Mouse (Mus musculus): ENCODE data around the gene Vsig1. TPM values are rescaled to one million over a fixed set of nuclear protein-coding genes. Genes with fewer than 3 reads are reported as not detected.

Gene Vsig1
- polyA plus RNA-seq, 1 experiment = not detected

DNA sequence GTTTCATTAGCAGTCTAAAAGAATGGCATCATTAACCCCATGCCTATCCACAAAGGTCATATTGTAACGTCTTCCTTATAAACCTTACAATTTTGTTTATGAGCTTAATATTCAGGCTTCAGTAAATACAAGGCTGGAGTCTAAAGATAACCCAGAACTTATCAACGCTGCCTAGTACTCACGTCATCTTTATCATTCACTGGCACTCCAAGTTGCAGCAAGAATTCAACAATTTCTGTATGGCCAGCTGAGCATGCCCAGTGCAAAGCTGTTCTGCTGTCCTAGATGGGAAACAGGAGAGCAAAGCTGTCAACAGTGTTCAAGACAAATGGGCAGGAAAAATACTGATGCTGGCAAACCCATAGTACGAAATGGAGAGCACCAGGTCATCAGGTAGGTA, 46.2 kb downstream of the Vsig1 start:
- Histone ChIP-seq H3K9me3 (no peaks in the 10 kb centered on the region), H3K4me1 (no peaks in the 10 kb centered on the region), H3K36me3 (replicated peaks; ENCODE audit: low read length) (peaks cover 48% of the 10 kb centered on the region), H3K27me3 (replicated peaks) (no peaks in the 10 kb centered on the region), H3K4me3 (replicated peaks) (no peak overlapping the region)
- TF ChIP-seq GATA1 (IDR thresholded peaks at IDR 0.05; ENCODE audit: borderline replicate concordance, low read length) = no peak
- TF ChIP-seq FLI1 (IDR thresholded peaks at IDR 0.05; ENCODE audit: low read length) = no peak

DNA sequence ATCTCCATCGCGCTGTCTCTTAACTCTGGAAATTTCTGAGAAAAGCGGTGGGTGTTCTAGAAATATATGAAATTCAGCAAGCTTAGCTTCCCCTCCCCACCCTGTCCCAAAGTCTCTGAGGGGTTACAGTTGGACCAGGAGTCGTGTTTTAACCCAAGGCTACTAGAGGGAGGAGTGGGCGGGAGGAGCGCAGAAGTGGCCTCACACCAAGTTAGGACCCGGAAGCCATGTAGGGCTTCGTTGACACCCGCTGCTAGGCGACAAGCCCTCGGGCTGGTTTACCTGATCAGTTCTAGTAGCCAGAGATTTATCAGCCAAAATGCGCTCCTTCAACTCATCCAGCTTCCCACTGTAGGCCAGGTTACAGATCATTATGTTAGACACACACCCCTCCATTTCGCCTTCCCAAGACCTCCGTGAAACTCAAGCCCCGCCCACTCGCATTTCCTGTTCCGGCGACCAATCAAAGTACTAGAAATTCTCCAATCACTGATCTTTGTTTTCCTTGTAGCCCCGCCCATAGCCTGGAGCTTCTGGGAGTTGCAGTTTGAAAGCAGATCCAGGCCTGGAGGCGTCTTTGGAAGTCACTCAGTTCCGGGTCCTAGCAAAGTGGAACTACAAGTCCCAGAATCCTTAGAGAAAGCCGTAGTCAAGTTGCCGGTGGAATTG, 49.0 kb downstream of the Vsig1 start, which contains the start of the genes Psmd10 and Atg4a:
Gene Psmd10 (minus strand): TSS at position 457 of the 669 bp plus-strand sequence.
Gene Atg4a (plus strand): TSS at position 636 of the 669 bp plus-strand sequence.
- peak within 1 kb of the TSS; percentile 93 for H3K4me3 ChIP-seq (replicated peaks)
- H3K9me3 ChIP-seq = no peaks in the 10 kb centered on the region
- H3K36me3 ChIP-seq (replicated peaks; ENCODE audit: low read length) = peaks cover 21% of the 10 kb centered on the region
- no peak for TF ChIP-seq FLI1 (IDR thresholded peaks at IDR 0.05; ENCODE audit: low read length)
- TF ChIP-seq GATA1 (IDR thresholded peaks at IDR 0.05; ENCODE audit: borderline replicate concordance, low read length) = no peak
- no peaks in the 10 kb centered on the region for H3K4me1 ChIP-seq
- no peaks in the 10 kb centered on the region for H3K27me3 ChIP-seq (replicated peaks)

DNA sequence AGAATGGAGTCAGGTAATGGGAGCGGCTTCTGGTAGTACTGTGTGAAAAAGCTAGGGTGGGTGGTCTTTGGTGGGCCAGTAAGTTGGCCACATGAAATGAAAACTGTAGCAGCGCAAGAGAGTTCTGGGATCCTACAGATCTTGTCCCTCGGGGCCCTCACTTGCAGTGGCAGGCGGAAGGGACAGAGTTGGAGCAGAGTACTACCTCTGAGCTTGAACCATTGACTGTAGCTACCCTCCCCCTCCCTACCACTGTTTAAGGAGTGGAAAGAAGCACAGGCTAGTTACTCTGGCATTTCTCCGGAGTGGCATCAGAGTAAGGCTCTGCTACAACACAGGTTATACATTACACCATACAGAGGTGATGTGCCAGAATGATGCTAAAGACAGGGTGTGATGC, 49.6 kb downstream of the Vsig1 start:
- Histone ChIP-seq H3K4me1 (no peaks in the 10 kb centered on the region), H3K4me3 (replicated peaks) (peak overlapping the region; percentile 93), H3K9me3 (no peaks in the 10 kb centered on the region), H3K36me3 (replicated peaks; ENCODE audit: low read length) (peaks cover 16% of the 10 kb centered on the region), H3K27me3 (replicated peaks) (no peaks in the 10 kb centered on the region)
- no peak for TF ChIP-seq GATA1 (IDR thresholded peaks at IDR 0.05; ENCODE audit: borderline replicate concordance, low read length)
- no peak for TF ChIP-seq FLI1 (IDR thresholded peaks at IDR 0.05; ENCODE audit: low read length)

DNA sequence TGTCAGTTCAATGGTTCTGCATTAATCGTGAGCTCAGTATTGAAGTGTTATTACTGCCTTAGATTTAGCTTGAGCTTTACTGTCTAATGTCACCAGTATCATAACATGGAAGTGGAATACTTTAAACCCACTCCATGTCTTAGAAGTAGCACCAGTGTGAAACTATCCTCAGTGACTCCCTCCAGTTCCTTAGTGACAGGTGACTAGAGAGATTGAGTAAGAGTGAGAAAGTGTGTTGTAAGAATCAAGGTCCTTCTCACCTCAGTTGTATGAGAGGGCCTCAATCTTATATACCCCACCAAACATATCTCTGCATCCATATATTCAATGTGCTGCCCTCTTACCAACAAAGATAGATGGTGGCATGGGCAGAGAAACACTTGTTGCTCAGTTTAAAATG, 71.5 kb downstream of the Vsig1 start:
- Histone ChIP-seq H3K9me3 (no peaks in the 10 kb centered on the region), H3K4me3 (replicated peaks) (no peak overlapping the region), H3K36me3 (replicated peaks; ENCODE audit: low read length) (no peaks in the 10 kb centered on the region), H3K27me3 (replicated peaks) (peaks cover 10% of the 10 kb centered on the region), H3K4me1 (peaks cover 31% of the 10 kb centered on the region)
- TF ChIP-seq FLI1 (IDR thresholded peaks at IDR 0.05; ENCODE audit: low read length) = no peak
- TF ChIP-seq GATA1 (IDR thresholded peaks at IDR 0.05; ENCODE audit: borderline replicate concordance, low read length) = no peak

DNA sequence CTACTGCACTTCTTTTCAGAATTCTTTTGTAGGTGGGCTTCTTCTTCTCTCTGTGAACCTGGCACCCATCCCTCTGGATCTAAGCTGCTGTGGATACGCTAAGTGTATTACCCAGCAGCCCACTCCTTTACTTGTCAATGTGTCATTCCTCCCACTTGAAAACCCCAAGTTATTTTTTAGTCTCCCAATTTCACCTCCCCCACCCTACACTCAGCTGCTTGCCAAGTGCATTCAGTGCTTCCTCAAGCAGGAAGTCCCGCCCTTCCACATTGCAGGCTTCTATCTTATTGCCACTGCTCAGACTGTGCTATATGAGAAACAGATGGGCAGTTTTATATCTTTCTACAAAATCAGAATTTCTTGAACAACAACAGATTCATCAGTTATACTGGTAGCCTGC, 72.1 kb downstream of the Vsig1 start:
- Histone ChIP-seq H3K36me3 (replicated peaks; ENCODE audit: low read length) (no peaks in the 10 kb centered on the region), H3K4me1 (peaks cover 32% of the 10 kb centered on the region)
- TF ChIP-seq FLI1 (IDR thresholded peaks at IDR 0.05; ENCODE audit: low read length) = no peak
- no peak for TF ChIP-seq GATA1 (IDR thresholded peaks at IDR 0.05; ENCODE audit: borderline replicate concordance, low read length)

GRCm38 (mm10) chrX:140980163-140980562, 72.8 kb downstream of the Vsig1 start:
- Histone ChIP-seq H3K4me1 (peaks cover 39% of the 10 kb centered on the region), H3K4me3 (replicated peaks) (no peak overlapping the region), H3K36me3 (replicated peaks; ENCODE audit: low read length) (no peaks in the 10 kb centered on the region), H3K27me3 (replicated peaks) (peaks cover 9% of the 10 kb centered on the region), H3K9me3 (no peaks in the 10 kb centered on the region)
- no peak for TF ChIP-seq FLI1 (IDR thresholded peaks at IDR 0.05; ENCODE audit: low read length)
- no peak for TF ChIP-seq GATA1 (IDR thresholded peaks at IDR 0.05; ENCODE audit: borderline replicate concordance, low read length)

More for the DNA sequence above, 72.1 kb downstream of the Vsig1 start:
- Histone ChIP-seq H3K27me3 (replicated peaks) (peaks cover 10% of the 10 kb centered on the region), H3K9me3 (no peaks in the 10 kb centered on the region), H3K4me3 (replicated peaks) (no peak overlapping the region)

DNA sequence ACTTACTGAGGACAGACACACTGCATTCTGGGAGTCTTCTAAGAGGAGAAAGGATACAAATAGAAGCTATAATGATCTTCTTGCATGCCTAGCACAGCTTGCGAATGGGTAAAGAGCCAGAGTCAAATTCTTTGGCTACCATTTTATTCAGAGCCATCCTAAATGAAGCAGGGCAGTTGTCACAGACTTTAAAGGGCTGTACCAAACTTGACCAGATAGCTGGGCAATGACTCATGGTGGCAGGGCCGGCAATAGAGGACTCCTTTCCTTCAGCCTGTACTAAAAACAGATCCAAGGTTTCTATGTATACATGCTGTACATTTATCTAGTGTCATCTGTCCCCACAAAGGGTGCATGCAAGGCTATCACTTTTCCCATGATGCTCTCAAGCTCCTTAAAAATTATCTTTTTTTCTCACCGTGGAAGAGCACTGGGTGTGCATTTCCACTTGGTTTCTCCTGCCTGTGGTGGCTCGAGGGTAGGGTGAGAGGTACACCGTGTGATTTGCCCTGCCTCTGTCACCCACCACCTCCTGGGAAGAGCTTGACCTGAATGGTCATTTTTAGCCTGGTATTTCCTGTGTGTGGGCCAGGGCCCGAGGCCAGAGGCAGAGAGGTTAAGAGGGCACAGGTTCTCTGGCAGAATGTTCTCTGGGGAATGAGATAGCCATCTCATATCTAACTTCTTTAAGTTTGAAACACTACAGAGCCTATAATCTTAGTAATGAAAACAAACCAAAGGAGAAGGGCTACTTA, 76.0 kb downstream of the Vsig1 start:
- H3K27me3 ChIP-seq (replicated peaks) = peaks cover 11% of the 10 kb centered on the region
- no peaks in the 10 kb centered on the region for H3K9me3 ChIP-seq
- H3K4me3 ChIP-seq (replicated peaks) = no peak overlapping the region
- peaks cover 6% of the 10 kb centered on the region for H3K36me3 ChIP-seq (replicated peaks; ENCODE audit: low read length)
- peaks cover 38% of the 10 kb centered on the region for H3K4me1 ChIP-seq
- no peak for TF ChIP-seq GATA1 (IDR thresholded peaks at IDR 0.05; ENCODE audit: borderline replicate concordance, low read length)
- TF ChIP-seq FLI1 (IDR thresholded peaks at IDR 0.05; ENCODE audit: low read length) = no peak

DNA sequence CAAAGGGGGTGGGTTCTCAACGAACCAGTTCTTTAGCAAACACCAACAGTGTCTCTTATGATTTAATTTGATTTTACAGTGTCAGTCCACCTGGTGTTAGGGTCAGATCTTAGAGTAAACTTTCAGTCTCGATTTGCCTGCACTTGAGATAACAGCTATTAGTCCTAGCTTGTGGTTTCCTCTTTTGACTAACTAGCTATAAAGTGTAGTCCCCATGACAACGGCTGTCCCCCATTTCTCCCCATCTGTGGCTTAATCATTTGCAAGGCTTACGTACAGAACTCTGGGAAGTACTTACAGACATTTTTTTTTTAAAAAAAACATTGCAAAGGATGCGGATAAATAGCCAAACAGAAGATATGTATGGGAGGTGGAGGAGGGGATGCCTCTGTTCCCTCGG, 77.4 kb downstream of the Vsig1 start:
- peaks cover 29% of the 10 kb centered on the region for H3K4me1 ChIP-seq
- peaks cover 11% of the 10 kb centered on the region for H3K27me3 ChIP-seq (replicated peaks)
- TF ChIP-seq FLI1 (IDR thresholded peaks at IDR 0.05; ENCODE audit: low read length) = no peak
- H3K4me3 ChIP-seq (replicated peaks) = no peak overlapping the region
- H3K9me3 ChIP-seq = no peaks in the 10 kb centered on the region
- peaks cover 10% of the 10 kb centered on the region for H3K36me3 ChIP-seq (replicated peaks; ENCODE audit: low read length)

- peaks cover 10% of the 10 kb centered on the region for H3K36me3 ChIP-seq (replicated peaks; ENCODE audit: low read length)
- peaks cover 8% of the 10 kb centered on the region for H3K27me3 ChIP-seq (replicated peaks)
- H3K4me1 ChIP-seq = peaks cover 24% of the 10 kb centered on the region
- H3K9me3 ChIP-seq = no peaks in the 10 kb centered on the region
- TF ChIP-seq FLI1 (IDR thresholded peaks at IDR 0.05; ENCODE audit: low read length) (no peak), GATA1 (IDR thresholded peaks at IDR 0.05; ENCODE audit: borderline replicate concordance, low read length) (no peak)
- H3K4me3 ChIP-seq (replicated peaks) = no peak overlapping the region
These were observed 77.8 kb downstream of the Vsig1 start for GRCm38 (mm10) chrX:140985256-140985655.

Other genes starting within 250 kb of the Vsig1 start
- not detected in 2 replicates for gene Mid2, start 243.0 kb upstream of the Vsig1 start, polyA plus RNA-seq (2012; ENCODE audit: insufficient read depth, low replicate concordance)
- not detected in 2 replicates for gene Tex13b, start 94.2 kb upstream of the Vsig1 start, polyA plus RNA-seq (2012; ENCODE audit: insufficient read depth, low replicate concordance)
- 3.5 TPM in 1 of 2 replicates, not detected in the other for gene Psmd10, start 49.1 kb downstream of the Vsig1 start, polyA plus RNA-seq (2012; ENCODE audit: insufficient read depth, low replicate concordance)
- gene Atg4a, start 49.3 kb downstream of the Vsig1 start, polyA plus RNA-seq (2012; ENCODE audit: insufficient read depth, low replicate concordance) = 1.4 TPM in 1 of 2 replicates, not detected in the other